Mouse (Mus musculus) testis, adult 2 months (tissue): ENCODE measurements at regions not wholly inside any gene's neighbourhood (a gene's known extent, or its start where the extent isn't known, plus 50 kb on each side); places are given as distances from the start of the nearest gene placed in this dataset.

ENCODE experiments used
- CTCF ChIP-seq: fragments of 200-500 bp; IDR thresholded peaks from 2 replicates; pipeline ENCODE4 v1.5.1; 2012; ENCODE audit warnings: low read depth, mild to moderate bottlenecking, inconsistent platforms, low read length, moderate library complexity; ENCODE audit not compliant: control insufficient read depth, insufficient read depth, insufficient replicate concordance
- POLR2A ChIP-seq: fragments of 200-500 bp; IDR thresholded peaks from 2 replicates; pipeline ENCODE4 v1.6.1; 2012; ENCODE audit warnings: low read depth, mild to moderate bottlenecking, inconsistent platforms, low read length, moderate library complexity; ENCODE audit not compliant: control insufficient read depth

DNA sequence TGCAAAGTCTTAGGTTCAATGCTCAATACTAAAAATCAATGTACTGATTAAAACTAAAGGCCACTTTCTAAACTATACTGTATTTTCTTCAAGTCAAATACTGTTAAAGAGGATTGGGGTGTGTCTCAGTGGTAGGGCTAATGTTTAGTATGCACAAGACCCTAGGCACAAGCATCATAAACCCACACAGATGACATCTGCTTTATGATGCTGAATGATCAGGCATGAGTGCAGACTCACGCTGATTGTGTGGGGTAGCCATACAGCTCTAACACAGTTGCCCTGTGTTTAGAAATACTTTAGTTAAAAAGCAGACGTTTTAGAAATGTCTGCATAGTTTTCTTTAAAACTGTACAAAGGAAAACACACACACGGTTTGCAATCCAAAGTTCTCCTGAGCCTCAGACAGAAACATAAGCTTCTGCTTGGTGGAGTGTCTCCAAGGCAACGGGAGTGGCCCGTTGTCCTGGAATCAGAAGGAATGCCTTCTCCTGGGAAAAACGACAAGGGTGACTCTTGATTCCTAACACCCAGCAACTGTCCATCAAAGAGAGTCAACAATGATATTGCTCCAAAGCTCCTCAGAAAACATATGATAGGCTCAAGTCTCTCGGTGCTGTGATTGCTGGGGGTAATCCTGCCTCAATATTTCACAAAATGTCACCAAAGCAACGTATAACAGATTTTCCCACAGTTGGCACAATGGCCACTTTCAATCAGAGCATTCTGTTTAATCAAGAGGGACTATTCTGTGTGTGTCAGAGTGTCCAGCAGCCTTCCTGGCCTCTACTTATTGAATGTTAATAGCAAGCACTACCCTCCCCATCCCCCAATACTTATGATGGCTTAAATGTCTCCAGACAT is 209.9 kb downstream of the Qk start:
- TF ChIP-seq CTCF, result no peak
- TF ChIP-seq POLR2A, result no peak
